Mouse (Mus musculus): Measurements from ENCODE around the gene BC048403. TPM values are rescaled to one million over a fixed set of nuclear protein-coding genes. Genes with fewer than 3 reads are reported as not detected.

Gene BC048403
- total RNA-seq, 2 experiments from 2014 or later = 5.4 to 9.3 TPM

Other genes starting within 250 kb of the BC048403 start
- gene Tbk1, start 153.2 kb upstream of the BC048403 start, total RNA-seq (2021) = 10 to 100 TPM; 36.7 to 47.6 TPM
- 10 to 100 TPM; 53.8 to 73.0 TPM for gene Xpot, start 113.6 kb upstream of the BC048403 start, total RNA-seq (2021)
- gene D930020B18Rik, start 98.3 kb upstream of the BC048403 start, total RNA-seq (2021) = not detected

Data from adrenal gland, adult 18-20 months (tissue).